Mouse (Mus musculus) kidney, adult 2 months (tissue): ENCODE measurements around the gene Col8a1. TPM values are rescaled to one million over a fixed set of nuclear protein-coding genes. Genes with fewer than 3 reads are reported as not detected.

Experiments
- DNase-seq: peaks from one replicate; pipeline ENCODE4 v3.0.0; 2021
- H3K27ac ChIP-seq: fragments of 200-500 bp; 2 replicates; pipeline ENCODE4 v1.5.1; 2012; ENCODE audit warnings: low read depth, low read length, control low read depth, inconsistent platforms; ENCODE audit not compliant: insufficient read depth
- H3K27me3 ChIP-seq: fragments of 200-500 bp; replicated peaks from 2 replicates; pipeline ENCODE4 v1.6.1; 2012; ENCODE audit warnings: mild to moderate bottlenecking, moderate library complexity, low read length, inconsistent platforms; ENCODE audit not compliant: control insufficient read depth, insufficient read depth
- H3K36me3 ChIP-seq: fragments of 200-500 bp; 2 replicates; pipeline ENCODE4 v1.6.1; 2012; ENCODE audit warnings: mild to moderate bottlenecking, moderate library complexity, low read length, inconsistent platforms; ENCODE audit not compliant: control insufficient read depth, insufficient read depth
- H3K4me1 ChIP-seq: fragments of 200-500 bp; 2 replicates; pipeline ENCODE4 v1.6.1; 2011; ENCODE audit warnings: low read length; ENCODE audit not compliant: control insufficient read depth, insufficient read depth
- H3K4me3 ChIP-seq: fragments of 200-500 bp; 2 replicates; pipeline ENCODE4 v1.5.1; 2011; ENCODE audit warnings: mild to moderate bottlenecking, low read depth, low read length, control low read depth; ENCODE audit not compliant: insufficient read depth
- CTCF ChIP-seq: fragments of 200-500 bp; conservative IDR thresholded peaks from 2 replicates; pipeline ENCODE4 v1.5.1; 2011; ENCODE audit warnings: low read depth, mild to moderate bottlenecking, control low read depth, low read length, moderate library complexity, mixed read lengths; ENCODE audit not compliant: insufficient read depth, insufficient read length
- POLR2A ChIP-seq: fragments of 200-500 bp; IDR thresholded peaks from one replicate; pipeline ENCODE4 v1.6.1; 2011; ENCODE audit warnings: low read depth, low read length, control low read depth
- WGBS: fragments of 180-500 bp; shearing (Covaris S2); methylation state at CpG from one replicate; pipeline ENCODE4 v1.1.7; 2018; 5-methylcytosine and 5-hydroxymethylcytosine counted together
- polyA plus RNA-seq: library from polyadenylated mRNA; depleted of rRNA; stranded (reverse); fragments of >200 nt; gene quantifications from 2 replicates; pipeline ENCODE4 v1.2.3, GENCODE M21; 2012

Gene Col8a1
- polyA plus RNA-seq, 1 experiment, result 2.1 TPM

DNA sequence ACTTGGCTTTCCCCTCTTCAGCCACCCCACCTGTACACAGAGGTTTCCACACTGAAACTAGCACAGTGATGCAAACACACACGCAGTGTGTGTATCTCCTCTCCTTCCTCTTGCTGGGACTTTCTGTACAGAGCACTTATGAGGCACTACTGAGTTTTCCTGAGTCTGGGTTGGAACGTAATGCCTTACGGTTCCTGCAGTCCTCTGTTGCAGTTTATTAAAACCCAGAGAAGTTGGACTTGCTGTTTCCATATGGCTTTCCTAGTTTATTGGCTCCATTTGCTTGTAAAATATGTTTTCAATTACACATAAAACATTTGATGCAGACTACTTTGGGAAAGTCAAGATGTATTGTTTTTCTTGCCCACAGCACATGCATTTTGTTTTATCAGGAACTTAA, 21.4 kb downstream of the Col8a1 start:
- H3K27ac ChIP-seq, result no peak overlapping the region
- WGBS, result 91% methylated on average over 3 of the region's 3 CpGs
- TF ChIP-seq POLR2A (no peak), CTCF (no peak)
- DNase-seq, result no peak
- no peaks in the 10 kb centered on the region for H3K27me3 ChIP-seq
- no peaks in the 10 kb centered on the region for H3K36me3 ChIP-seq
- no peaks in the 10 kb centered on the region for H3K4me1 ChIP-seq
- no peak overlapping the region for H3K4me3 ChIP-seq

DNA sequence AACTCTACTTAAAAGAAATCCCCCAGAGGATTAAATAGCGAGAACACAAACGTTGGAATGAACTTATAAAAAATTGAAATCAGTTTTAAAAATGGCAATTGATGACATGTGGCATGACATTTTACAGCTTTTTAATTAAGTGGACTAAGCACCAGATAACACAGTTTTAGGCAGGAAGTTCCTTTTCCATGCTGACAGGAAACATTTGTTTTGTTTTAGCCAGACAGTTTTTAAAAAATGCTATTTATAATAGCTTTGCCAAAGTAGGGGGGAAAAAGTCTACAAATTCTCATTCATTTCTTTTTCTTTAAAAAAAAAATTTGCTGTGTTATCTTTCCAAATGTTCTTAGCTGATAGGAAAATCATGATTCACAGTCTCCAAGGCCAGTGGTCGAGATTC, 29.6 kb downstream of the Col8a1 start:
- DNase-seq, result peak; percentile 41
- H3K4me1 ChIP-seq, result no peaks in the 10 kb centered on the region
- H3K27me3 ChIP-seq, result no peaks in the 10 kb centered on the region
- 57% methylated on average over 3 of the region's 3 CpGs for WGBS
- H3K27ac ChIP-seq, result no peak overlapping the region
- H3K4me3 ChIP-seq, result no peak overlapping the region
- TF ChIP-seq POLR2A, result no peak
- no peak for TF ChIP-seq CTCF
- no peaks in the 10 kb centered on the region for H3K36me3 ChIP-seq

DNA sequence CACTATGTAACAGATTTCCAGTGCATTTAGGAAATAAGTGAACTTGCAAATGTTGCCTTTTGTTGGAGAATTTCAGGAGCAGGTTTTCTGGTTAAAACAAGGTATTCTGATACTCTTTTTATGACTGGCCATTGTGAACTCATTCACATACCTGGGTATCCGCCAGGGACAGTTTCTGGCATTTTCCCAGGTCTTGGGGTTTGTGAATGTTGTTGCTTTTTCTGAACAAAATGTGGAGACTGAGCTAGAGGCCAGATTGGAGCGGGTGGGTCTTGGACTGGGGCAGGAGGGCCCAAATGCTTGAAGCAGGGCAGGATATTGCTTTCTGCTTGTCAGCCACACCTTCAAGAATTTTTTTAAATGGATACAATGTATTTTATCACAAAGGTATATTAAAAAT, 35.6 kb downstream of the Col8a1 start:
- H3K36me3 ChIP-seq, result no peaks in the 10 kb centered on the region
- TF ChIP-seq CTCF (no peak), POLR2A (no peak)
- H3K4me3 ChIP-seq, result no peak overlapping the region
- no peaks in the 10 kb centered on the region for H3K4me1 ChIP-seq
- peak; percentile 45 for DNase-seq
- no peaks in the 10 kb centered on the region for H3K27me3 ChIP-seq
- WGBS, result 56% methylated on average over 2 of the region's 2 CpGs
- no peak overlapping the region for H3K27ac ChIP-seq

DNA sequence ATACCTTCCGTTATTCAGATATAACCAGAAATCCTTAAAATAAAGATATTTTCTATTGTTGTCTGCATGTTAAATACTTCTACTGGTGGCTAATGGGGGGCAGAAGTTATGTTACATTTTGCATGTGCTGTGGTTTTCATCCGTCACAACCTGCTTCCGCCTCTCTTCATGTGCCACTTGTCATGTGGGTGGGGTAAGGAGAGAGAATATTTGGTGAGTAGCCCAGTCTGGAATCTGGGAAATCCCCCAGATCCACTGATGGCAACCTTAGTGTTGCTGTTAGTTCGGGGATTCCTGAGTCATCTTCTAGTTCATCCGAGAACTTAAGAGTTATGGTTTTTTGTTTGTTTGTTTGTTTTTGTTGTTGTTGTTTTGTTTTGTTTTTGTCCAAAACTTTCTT, 55.8 kb downstream of the Col8a1 start:
- TF ChIP-seq POLR2A (no peak), CTCF (no peak)
- no peaks in the 10 kb centered on the region for H3K4me1 ChIP-seq
- no peak for DNase-seq
- no peak overlapping the region for H3K27ac ChIP-seq
- H3K4me3 ChIP-seq, result no peak overlapping the region
- no peaks in the 10 kb centered on the region for H3K27me3 ChIP-seq
- H3K36me3 ChIP-seq, result no peaks in the 10 kb centered on the region
- 86% methylated on average over 5 of the region's 5 CpGs for WGBS

DNA sequence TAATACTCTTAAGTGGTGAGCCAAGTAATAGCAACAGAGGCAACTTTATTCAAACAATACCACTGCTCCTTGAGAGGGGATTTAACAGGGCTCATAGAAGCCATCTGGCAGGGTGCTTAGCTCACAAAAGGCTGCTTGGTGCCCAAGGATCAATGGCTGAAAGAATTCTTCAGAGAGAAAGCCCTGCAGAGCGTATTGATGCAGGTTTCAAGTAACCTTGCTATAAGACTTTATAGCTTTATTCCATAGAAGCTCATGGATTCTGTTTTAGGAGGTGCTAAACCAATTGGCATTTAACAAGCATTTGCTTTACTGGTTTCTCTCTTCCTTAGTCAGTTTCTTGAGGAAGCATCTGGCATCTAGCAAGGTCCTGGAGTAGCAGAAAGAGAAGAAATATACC, 59.8 kb downstream of the Col8a1 start:
- no peak overlapping the region for H3K4me3 ChIP-seq
- WGBS, result 67% methylated on average over 1 of the region's 1 CpGs
- no peaks in the 10 kb centered on the region for H3K36me3 ChIP-seq
- H3K27me3 ChIP-seq, result no peaks in the 10 kb centered on the region
- no peaks in the 10 kb centered on the region for H3K4me1 ChIP-seq
- DNase-seq, result no peak
- TF ChIP-seq CTCF, result no peak
- TF ChIP-seq POLR2A, result no peak
- no peak overlapping the region for H3K27ac ChIP-seq

DNA sequence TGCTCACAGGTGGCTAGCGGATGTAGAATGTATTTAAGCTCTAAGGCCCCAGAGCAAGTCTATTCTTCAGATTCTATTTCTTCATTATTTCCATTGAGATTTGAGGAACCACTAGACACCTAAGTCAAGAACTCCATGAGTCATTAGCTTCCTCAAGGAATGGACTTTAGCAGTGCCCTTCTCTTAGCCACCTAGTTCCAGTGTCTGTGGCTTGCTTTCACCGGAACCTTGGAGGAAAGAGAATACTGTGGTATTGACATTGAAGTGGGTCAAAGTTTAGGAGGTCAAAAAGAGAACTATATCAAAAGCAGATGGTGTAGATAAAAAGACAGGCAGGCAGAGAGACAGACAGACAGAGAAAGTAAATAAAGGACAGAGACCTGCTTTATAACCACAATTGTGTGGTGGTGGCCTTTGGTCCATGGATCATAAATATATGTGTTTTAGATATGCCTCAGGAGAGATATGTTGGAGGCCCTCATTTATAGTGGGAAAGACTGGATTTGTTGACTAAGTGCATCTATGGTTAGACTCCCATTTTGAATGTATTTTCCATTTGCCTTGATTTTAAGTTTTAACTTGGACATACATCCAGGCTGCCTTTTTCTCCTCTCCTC, 60.5 kb downstream of the Col8a1 start:
- no peak for TF ChIP-seq CTCF
- no peak for TF ChIP-seq POLR2A
- DNase-seq, result no peak
- Histone ChIP-seq H3K27ac (no peak overlapping the region), H3K36me3 (no peaks in the 10 kb centered on the region), H3K4me3 (no peak overlapping the region), H3K4me1 (no peaks in the 10 kb centered on the region), H3K27me3 (no peaks in the 10 kb centered on the region)
- 86% methylated on average over 2 of the region's 2 CpGs for WGBS

DNA sequence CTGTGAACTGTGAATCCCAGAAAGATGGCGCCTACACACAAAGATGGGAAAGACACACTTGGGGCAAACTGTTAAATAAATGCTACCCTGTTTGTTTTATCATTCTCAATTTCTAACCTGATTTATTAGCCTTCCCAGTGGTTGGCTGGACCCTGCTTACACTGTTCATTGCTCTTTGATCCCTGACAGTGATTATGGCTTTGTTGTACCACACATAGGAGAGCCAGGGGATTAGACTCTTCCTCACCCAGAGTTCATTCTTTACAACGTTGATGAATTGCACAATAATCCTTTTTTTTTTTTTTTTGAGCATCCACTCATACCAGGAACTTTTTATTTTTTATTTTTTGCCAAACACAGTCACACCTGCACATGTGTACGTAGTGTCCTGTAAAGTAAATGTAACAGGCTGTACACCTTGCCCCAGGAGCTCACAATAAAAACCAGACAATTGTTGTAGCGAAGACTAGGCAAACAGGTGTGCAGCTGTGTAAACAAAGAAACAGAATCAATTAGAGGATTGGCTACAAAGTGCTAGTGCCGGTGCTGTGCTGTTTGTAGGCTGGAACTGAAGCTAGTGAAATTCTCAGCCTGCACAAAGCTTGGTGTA, 68.6 kb downstream of the Col8a1 start:
- H3K27me3 ChIP-seq, result no peaks in the 10 kb centered on the region
- WGBS, result 47% methylated on average over 5 of the region's 5 CpGs

More for the DNA sequence above, 68.6 kb downstream of the Col8a1 start:
- Histone ChIP-seq H3K4me1 (no peaks in the 10 kb centered on the region), H3K4me3 (no peak overlapping the region), H3K27ac (no peak overlapping the region), H3K36me3 (no peaks in the 10 kb centered on the region)
- no peak for TF ChIP-seq POLR2A
- TF ChIP-seq CTCF, result no peak
- DNase-seq, result no peak
